Mouse (Mus musculus): ENCODE results near the gene Tcaim. TPM values are rescaled to one million over a fixed set of nuclear protein-coding genes. Genes with fewer than 3 reads are reported as not detected.

Tcaim gene
- polyA plus RNA-seq (2015; fragmentation: Nextera tagmentation; extraction: Ambion mirVana), result 1.9 and 2.3 TPM in 2 replicates

- 8% methylated on average over 42 of the region's 42 CpGs for WGBS (ENCODE audit: insufficient replicate concordance)
- ATAC-seq (ENCODE audit: insufficient read depth), result peak; percentile 93
- H3K4me1 ChIP-seq (replicated peaks), result peaks cover 5% of the 10 kb centered on the region
These were observed at the start of gene Tcaim for GRCm38 (mm10) chr9:122805053-122805844. Gene Tcaim, plus strand, starts transcription at chr9:122805539.

DNA sequence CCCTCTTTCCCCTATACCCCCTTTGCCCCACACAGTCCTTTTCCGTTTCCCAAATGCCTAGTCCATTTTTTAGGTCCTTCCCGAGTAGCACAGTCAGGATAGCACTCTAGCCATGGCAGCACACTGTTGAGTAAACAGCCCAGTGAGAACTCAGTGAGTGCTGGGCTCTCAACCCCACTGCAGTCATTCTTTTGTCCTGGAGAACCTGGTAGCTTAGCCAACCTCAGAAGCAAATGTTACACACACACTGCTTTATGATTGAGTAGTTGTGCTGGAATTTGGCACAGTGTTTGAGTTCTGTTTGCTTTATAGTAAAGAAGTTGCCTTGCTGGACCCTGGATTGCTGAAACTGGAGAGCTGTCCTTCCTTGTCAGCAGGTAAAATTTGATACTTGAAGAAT is 47.7 kb upstream of the Tcaim start:
- ATAC-seq (ENCODE audit: insufficient read depth), result no peak
- Histone ChIP-seq H3K4me3 (replicated peaks) (no peak overlapping the region), H3K4me1 (replicated peaks) (no peaks in the 10 kb centered on the region), H3K4me2 (no peak overlapping the region), H3K27me3 (no peaks in the 10 kb centered on the region), H3K9me3 (replicated peaks) (no peaks in the 10 kb centered on the region), H3K27ac (replicated peaks) (no peak overlapping the region), H3K36me3 (replicated peaks) (no peaks in the 10 kb centered on the region), H3K9ac (no peak overlapping the region)
- WGBS (ENCODE audit: insufficient replicate concordance), result 26% methylated on average over 2 of the region's 2 CpGs

More at GRCm38 (mm10) chr9:122805053-122805844, at the start of gene Tcaim:
- Histone ChIP-seq H3K9me3 (replicated peaks) (no peaks in the 10 kb centered on the region), H3K9ac (peak within 1 kb of the TSS; percentile 65), H3K4me3 (replicated peaks) (peak within 1 kb of the TSS; percentile 66), H3K4me2 (peak within 1 kb of the TSS; percentile 88), H3K27ac (replicated peaks) (peak within 1 kb of the TSS; percentile 70), H3K36me3 (replicated peaks) (no peaks in the 10 kb centered on the region), H3K27me3 (no peaks in the 10 kb centered on the region)

DNA sequence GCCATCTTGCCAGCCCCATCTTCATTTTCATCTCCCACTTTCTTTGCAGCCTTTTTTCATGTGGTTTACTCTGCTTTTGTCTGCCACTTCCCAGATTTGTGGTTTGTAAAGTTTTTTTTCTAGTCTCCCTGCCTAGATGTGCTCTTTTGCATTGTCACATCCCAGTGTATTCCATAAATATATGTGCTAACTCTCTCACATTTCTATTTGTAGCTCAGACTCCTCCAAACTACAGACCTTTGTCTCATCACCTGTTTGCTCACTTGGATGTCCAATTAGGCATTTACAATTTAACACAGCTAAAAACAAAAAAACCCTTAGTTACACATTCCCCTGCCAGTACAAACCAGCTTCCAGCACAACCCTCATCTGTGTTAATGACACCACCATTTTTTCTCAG is 45.2 kb upstream of the Tcaim start:
- H3K4me3 ChIP-seq (replicated peaks), result no peak overlapping the region
- no peak for ATAC-seq (ENCODE audit: insufficient read depth)
- H3K4me2 ChIP-seq, result no peak overlapping the region
- no peaks in the 10 kb centered on the region for H3K9me3 ChIP-seq (replicated peaks)
- no peak overlapping the region for H3K27ac ChIP-seq (replicated peaks)
- H3K27me3 ChIP-seq, result no peaks in the 10 kb centered on the region
- H3K4me1 ChIP-seq (replicated peaks), result no peaks in the 10 kb centered on the region
- no peak overlapping the region for H3K9ac ChIP-seq
- H3K36me3 ChIP-seq (replicated peaks), result no peaks in the 10 kb centered on the region

- ATAC-seq (ENCODE audit: insufficient read depth), result no peak
- Histone ChIP-seq H3K4me1 (replicated peaks) (no peaks in the 10 kb centered on the region), H3K36me3 (replicated peaks) (no peaks in the 10 kb centered on the region), H3K27me3 (no peaks in the 10 kb centered on the region), H3K9ac (no peak overlapping the region), H3K27ac (replicated peaks) (no peak overlapping the region), H3K9me3 (replicated peaks) (no peaks in the 10 kb centered on the region), H3K4me3 (replicated peaks) (no peak overlapping the region), H3K4me2 (no peak overlapping the region)
- 53% methylated on average over 5 of the region's 5 CpGs for whole genome bisulfite sequencing (ENCODE audit: insufficient replicate concordance)
These were observed 20.1 kb upstream of the Tcaim start for GRCm38 (mm10) chr9:122785231-122785630.

DNA sequence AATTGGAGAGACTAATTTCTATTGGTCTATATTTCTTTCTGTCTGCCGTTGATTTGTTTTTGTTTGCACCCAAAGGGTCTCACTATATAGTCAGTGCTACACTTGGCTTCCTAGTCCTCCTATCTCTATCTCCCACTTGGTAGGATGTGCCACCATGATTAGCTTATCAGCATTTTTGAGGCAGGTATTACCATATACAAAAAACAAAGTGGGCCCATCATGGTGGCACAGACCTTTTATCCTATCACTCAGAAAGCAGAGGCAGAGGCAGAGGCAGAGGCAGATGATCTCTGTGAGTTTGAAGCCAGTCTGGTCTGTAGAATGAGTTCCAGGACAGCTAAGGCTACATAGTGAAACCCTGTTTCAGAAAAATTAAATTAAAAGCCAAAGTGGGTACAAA is 18.8 kb upstream of the Tcaim start:
- peak; percentile 28; the same call in 1 of the 2 replicates for ATAC-seq (ENCODE audit: insufficient read depth)
- Histone ChIP-seq H3K4me1 (replicated peaks) (no peaks in the 10 kb centered on the region), H3K9ac (no peak overlapping the region), H3K36me3 (replicated peaks) (no peaks in the 10 kb centered on the region), H3K27me3 (no peaks in the 10 kb centered on the region), H3K4me3 (replicated peaks) (no peak overlapping the region), H3K4me2 (no peak overlapping the region), H3K9me3 (replicated peaks) (no peaks in the 10 kb centered on the region), H3K27ac (replicated peaks) (no peak overlapping the region)
- whole genome bisulfite sequencing (ENCODE audit: insufficient replicate concordance), result 55% methylated on average over 1 of the region's 1 CpGs

GRCm38 (mm10) chr9:122805845-122806341 is 554 bp downstream of the Tcaim start:
- no peak for ATAC-seq (ENCODE audit: insufficient read depth)
- no peaks in the 10 kb centered on the region for H3K9me3 ChIP-seq (replicated peaks)
- peak overlapping the region; percentile 70 for H3K27ac ChIP-seq (replicated peaks)
- H3K36me3 ChIP-seq (replicated peaks), result no peaks in the 10 kb centered on the region
- H3K4me3 ChIP-seq (replicated peaks), result peak overlapping the region; percentile 66
- WGBS (ENCODE audit: insufficient replicate concordance), result 16% methylated on average over 10 of the region's 10 CpGs
- H3K27me3 ChIP-seq, result no peaks in the 10 kb centered on the region
- H3K9ac ChIP-seq, result peak overlapping the region; percentile 65
- peak overlapping the region; percentile 88 for H3K4me2 ChIP-seq
- H3K4me1 ChIP-seq (replicated peaks), result peaks cover 5% of the 10 kb centered on the region

DNA sequence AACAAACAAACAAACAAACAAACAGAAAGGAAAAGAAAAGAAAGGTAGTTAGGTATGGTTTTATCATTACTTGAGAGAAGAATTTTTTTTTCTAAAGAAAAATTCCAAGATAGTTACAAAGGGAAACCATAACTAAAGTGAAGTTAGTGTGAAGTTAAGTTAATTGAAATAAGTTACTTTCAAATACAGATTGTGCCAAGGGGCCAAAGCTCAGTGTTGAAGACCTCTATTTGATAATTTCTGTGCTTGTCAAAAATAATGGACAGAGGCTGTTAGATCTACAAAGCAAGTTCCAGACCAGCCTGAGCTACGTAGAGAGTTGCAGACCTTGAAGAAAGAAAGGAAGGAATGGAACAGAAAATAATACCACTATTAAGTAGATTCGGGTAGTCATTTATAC is 1.8 kb downstream of the Tcaim start:
- Histone ChIP-seq H3K27me3 (no peaks in the 10 kb centered on the region), H3K4me1 (replicated peaks) (peaks cover 5% of the 10 kb centered on the region), H3K36me3 (replicated peaks) (no peaks in the 10 kb centered on the region), H3K9me3 (replicated peaks) (no peaks in the 10 kb centered on the region), H3K27ac (replicated peaks) (no peak overlapping the region), H3K9ac (no peak overlapping the region), H3K4me3 (replicated peaks) (no peak overlapping the region), H3K4me2 (no peak overlapping the region)
- ATAC-seq (ENCODE audit: insufficient read depth), result no peak
- WGBS (ENCODE audit: insufficient replicate concordance), result 65% methylated on average over 2 of the region's 2 CpGs

DNA sequence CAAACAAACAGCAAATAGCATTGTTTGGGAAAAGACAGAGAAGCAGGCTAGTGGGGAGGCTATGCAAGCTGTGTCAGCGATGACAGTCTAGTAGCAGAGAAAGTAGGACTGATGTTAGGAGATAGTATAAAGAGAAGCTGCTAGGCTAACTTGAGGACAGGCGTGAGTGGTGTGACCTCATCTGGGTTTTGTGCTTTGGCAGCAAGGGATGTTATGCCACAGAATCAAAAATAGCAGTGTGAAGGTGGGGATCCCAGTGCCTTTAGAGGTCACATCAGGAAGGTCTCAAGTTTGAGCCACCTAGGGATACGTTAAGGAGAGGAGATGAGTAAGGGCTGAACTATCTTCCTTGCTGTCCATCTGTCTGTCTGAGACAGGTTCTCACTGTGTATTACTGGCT is 4.9 kb downstream of the Tcaim start:
- Histone ChIP-seq H3K4me3 (replicated peaks) (no peak overlapping the region), H3K9me3 (replicated peaks) (no peaks in the 10 kb centered on the region), H3K36me3 (replicated peaks) (no peaks in the 10 kb centered on the region), H3K27me3 (no peaks in the 10 kb centered on the region), H3K4me1 (replicated peaks) (peaks cover 5% of the 10 kb centered on the region), H3K9ac (no peak overlapping the region), H3K4me2 (no peak overlapping the region), H3K27ac (replicated peaks) (no peak overlapping the region)
- 71% methylated on average over 3 of the region's 3 CpGs for WGBS (ENCODE audit: insufficient replicate concordance)
- no peak for ATAC-seq (ENCODE audit: insufficient read depth)

GRCm38 (mm10) chr9:122812386-122812785 is 7.0 kb downstream of the Tcaim start:
- no peak overlapping the region for H3K9ac ChIP-seq
- 66% methylated on average over 5 of the region's 5 CpGs for WGBS (ENCODE audit: insufficient replicate concordance)
- no peak for ATAC-seq (ENCODE audit: insufficient read depth)

GRCm38 (mm10) chr9:122814775-122815174 is 9.4 kb downstream of the Tcaim start:
- no peaks in the 10 kb centered on the region for H3K4me1 ChIP-seq (replicated peaks)
- H3K9ac ChIP-seq, result no peak overlapping the region
- ATAC-seq (ENCODE audit: insufficient read depth), result no peak
- H3K4me3 ChIP-seq (replicated peaks), result no peak overlapping the region
- no peaks in the 10 kb centered on the region for H3K9me3 ChIP-seq (replicated peaks)
- no peak overlapping the region for H3K27ac ChIP-seq (replicated peaks)
- 75% methylated on average over 2 of the region's 2 CpGs for WGBS (ENCODE audit: insufficient replicate concordance)
- no peaks in the 10 kb centered on the region for H3K27me3 ChIP-seq
- H3K36me3 ChIP-seq (replicated peaks), result no peaks in the 10 kb centered on the region; the same call in 1 of the 2 replicates
- H3K4me2 ChIP-seq, result no peak overlapping the region

More at GRCm38 (mm10) chr9:122812386-122812785, 7.0 kb downstream of the Tcaim start:
- H3K4me2 ChIP-seq, result no peak overlapping the region
- no peaks in the 10 kb centered on the region for H3K9me3 ChIP-seq (replicated peaks)
- no peak overlapping the region for H3K27ac ChIP-seq (replicated peaks)
- no peak overlapping the region for H3K4me3 ChIP-seq (replicated peaks)
- no peaks in the 10 kb centered on the region; the same call in 1 of the 2 replicates for H3K36me3 ChIP-seq (replicated peaks)
- no peaks in the 10 kb centered on the region for H3K27me3 ChIP-seq
- no peaks in the 10 kb centered on the region for H3K4me1 ChIP-seq (replicated peaks)

GRCm38 (mm10) chr9:122815239-122815851 is 10.0 kb downstream of the Tcaim start:
- no peak for ATAC-seq (ENCODE audit: insufficient read depth)
- H3K4me1 ChIP-seq (replicated peaks), result no peaks in the 10 kb centered on the region
- no peaks in the 10 kb centered on the region for H3K27me3 ChIP-seq
- H3K9me3 ChIP-seq (replicated peaks), result no peaks in the 10 kb centered on the region
- H3K4me2 ChIP-seq, result no peak overlapping the region
- peaks cover 3% of the 10 kb centered on the region; the same call in 1 of the 2 replicates for H3K36me3 ChIP-seq (replicated peaks)
- 40% methylated on average over 4 of the region's 4 CpGs for WGBS (ENCODE audit: insufficient replicate concordance)
- H3K27ac ChIP-seq (replicated peaks), result no peak overlapping the region
- no peak overlapping the region for H3K4me3 ChIP-seq (replicated peaks)
- H3K9ac ChIP-seq, result no peak overlapping the region

Data from liver, embryonic 15.5 days (tissue).